Mouse (Mus musculus) embryo, embryonic 10 days (tissue): Measurements from ENCODE around the gene Klc4.

Source experiments
- DNase-seq: peaks from one replicate; pipeline ENCODE4 v3.0.0-alpha.2; 2015; ENCODE audit warnings: low spot score

Gene Klc4

DNA sequence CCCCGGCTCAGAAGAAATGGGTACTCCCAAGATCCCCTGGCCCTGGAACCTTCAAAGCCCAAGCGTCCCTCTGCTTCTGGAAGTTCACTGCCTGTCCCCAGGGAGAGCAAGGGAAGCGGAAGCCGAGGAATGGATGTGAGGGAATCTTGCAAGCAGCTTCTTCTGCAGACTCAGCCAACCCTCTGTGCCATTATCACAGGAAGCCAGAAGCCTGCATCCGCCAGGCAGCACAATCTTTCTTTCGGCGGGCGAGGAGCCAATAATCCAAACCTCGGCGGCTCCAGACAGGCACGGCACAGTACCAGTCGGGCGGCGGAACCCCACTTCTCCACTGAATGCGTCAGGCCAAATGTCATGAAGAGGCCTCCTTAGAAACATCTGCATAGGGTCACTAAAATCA is 24.5 kb downstream of the Klc4 start:
- DNase-seq = peak; percentile 23

DNA sequence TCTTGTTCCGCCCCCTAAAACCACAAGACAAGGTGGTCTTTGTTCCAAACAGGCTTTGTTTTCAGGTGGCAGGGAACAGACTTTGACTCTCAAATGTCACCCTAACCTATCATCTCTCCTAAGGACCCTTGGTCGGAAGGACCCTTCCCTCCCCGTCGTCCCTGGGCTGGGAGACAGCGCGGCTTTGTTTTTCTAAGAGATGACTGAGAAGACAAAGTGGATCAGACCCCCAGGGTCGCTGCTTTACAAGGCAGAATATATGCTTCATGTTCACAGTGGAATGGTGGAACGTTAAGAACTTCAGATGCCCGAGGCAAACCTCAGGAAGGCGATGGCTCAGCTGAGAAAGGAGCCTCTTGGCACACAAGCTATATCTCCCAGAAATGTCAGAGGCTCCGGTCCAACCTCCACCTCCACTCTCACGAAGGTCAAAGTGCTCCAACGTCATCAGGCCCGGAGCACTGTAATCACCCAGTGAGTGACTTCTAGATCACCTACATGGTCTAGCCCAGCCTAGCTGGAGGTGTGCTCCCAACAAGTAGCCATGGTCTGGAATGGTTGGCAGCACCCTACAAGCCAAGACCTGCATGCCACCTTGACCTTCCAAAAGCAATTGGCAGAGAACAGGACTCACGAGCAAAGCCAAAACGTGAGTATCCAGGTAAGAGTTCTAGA is 26.0 kb downstream of the Klc4 start:
- DNase-seq = peak; percentile 7

GRCm38 (mm10) chr17:46618769-46619682 is 26.8 kb downstream of the Klc4 start:
- DNase-seq = peak; percentile 66

DNA sequence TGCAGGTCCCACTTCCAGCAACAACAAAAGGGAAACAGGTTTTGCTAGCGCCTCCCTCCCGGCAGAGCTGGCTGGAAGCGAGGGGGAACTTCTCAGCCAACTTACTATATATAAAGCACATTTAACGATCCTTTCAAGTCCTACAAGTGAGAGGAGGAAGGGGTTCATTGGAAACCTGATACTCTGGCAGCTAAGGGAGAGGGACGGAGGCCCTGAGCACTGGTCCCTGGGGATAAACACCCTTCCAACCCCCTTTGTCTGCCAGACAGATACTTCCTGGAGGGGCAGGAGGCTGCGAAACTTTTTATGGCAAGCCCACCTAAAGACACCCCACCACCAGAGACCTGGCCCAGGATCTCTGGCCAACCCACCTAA is 27.4 kb downstream of the Klc4 start:
- peak; percentile 68 for DNase-seq

- DNase-seq = no peak
Observed at GRCm38 (mm10) chr17:46617799-46618198, 28.0 kb downstream of the Klc4 start.

DNA sequence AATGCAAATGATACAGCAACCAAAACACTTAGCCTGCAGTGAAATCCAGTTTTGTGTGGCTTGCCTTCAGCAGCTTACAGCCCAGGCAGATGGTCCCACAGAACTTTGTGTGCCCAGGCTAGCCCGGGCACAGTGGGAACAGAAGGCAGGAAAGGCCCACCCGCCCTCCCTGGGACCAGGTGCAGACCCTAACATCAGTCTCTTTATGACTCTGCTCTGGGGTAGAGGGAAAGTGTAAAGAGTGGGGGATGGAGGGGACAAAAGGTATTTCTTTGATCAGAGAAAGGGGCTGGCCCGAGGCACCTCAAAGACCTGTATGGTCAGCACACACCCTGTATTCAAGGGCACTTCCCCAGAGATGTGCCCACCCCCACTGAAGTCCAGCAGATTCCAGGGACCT is 32.6 kb downstream of the Klc4 start:
- no peak for DNase-seq

- no peak for DNase-seq
Observed at GRCm38 (mm10) chr17:46612820-46613219, 33.0 kb downstream of the Klc4 start.

DNA sequence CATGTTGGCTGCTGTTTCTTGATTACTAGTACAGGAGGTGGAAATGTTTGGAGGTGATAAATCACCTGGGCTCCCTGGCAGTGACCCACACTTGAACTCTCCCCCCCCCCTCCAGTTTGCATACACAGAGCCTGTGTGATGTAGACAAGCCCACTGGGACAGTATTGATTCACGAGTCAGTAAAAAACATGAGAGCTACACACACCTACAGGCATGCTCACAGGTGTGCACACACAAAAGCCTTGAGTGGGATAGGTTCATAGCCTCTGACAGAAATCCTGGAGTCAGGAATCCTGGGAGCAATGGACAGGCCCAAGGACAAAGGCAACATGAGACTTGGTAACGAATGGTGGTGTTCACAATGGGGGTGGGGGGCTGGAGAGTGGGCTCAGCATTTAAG is 33.6 kb downstream of the Klc4 start:
- no peak for DNase-seq

- no peak for DNase-seq
Observed at GRCm38 (mm10) chr17:46611316-46611715, 34.5 kb downstream of the Klc4 start.

- peak; percentile 58 for DNase-seq
Observed at GRCm38 (mm10) chr17:46609721-46610514, 35.9 kb downstream of the Klc4 start.

DNA sequence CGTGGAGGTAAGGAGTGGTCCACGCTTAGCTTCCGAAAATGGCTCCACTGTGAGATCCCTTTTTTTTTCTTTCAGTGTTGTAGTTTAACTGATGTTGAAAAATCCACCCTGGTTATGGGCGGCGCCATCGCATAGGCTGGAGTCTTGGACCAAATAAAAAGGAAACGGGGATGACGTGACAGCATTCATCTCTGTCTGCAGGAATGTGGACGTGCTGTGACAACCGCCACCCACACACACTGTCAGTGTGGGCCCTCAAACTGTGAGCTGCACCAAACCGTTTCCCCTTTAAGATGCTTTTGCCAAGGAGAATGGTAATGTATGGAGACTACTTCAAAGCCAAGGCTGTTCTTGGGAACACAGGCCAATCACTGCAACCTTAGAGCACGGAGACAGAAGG is 39.8 kb downstream of the Klc4 start:
- no peak for DNase-seq

- no peak for DNase-seq
Observed at GRCm38 (mm10) chr17:46605126-46605525, 40.7 kb downstream of the Klc4 start.

DNA sequence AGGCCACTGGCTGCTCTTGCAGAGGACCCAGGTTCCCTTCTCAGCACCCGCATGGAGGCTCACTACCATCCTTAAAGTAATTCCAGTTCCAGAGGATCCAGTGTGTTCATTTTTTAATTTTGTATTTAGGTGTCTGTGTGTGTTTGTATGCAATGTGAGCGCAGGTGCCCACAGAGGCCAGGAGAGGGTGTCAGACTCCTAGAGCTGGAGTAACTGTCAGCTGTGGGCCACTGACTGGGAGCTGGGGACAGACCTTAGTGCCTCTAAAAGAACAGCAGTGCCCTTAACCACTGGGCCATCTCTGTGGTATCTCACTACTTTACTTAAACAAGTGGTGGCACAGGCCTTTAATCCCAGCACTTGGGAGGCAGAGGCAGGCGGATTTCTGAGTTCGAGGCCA is 42.6 kb downstream of the Klc4 start:
- no peak for DNase-seq

DNA sequence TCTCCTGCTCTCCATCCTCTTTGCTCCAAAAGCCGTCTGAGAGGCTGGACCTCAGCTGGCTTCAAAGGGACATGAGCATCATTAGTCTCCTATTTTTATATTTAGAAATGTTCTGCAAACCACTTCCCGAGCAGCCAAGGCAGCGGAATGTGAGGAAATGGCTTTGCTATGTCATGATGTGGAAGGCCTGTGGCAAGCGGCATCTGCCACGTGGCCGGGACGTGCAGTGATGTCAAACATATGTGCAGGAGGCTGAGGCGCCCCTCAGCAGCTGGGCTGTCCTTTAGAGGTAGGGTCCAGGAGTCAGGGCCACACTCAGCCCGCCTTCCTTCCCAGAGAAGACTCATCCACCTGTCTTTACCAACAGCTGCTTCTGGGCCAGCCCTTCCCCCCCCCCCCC is 43.6 kb downstream of the Klc4 start:
- no peak for DNase-seq

- no peak for DNase-seq
Observed at GRCm38 (mm10) chr17:46600569-46600968, 45.3 kb downstream of the Klc4 start.

DNA sequence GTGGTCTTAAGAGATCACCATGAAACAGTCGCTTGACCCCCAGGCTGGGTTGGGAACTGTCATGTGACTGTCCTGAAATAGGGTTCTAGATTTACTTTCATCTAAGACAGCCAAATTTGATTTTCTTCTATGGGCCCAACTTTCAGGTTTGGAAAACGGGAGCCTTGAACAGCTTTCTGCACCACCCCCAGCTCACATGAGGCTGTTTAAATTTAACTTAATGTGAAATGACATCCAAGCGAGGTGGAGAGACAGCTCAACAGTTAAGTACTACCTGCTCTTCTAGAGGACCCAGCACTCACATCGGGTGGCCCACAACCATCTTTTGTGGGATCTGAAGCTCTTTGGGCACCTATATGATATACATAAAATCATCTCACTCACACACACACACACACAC is 46.9 kb downstream of the Klc4 start:
- DNase-seq = no peak

GRCm38 (mm10) chr17:46597956-46598355 is 47.9 kb downstream of the Klc4 start:
- no peak for DNase-seq

GRCm38 (mm10) chr17:46595336-46595735 is 50.5 kb downstream of the Klc4 start:
- no peak for DNase-seq

DNA sequence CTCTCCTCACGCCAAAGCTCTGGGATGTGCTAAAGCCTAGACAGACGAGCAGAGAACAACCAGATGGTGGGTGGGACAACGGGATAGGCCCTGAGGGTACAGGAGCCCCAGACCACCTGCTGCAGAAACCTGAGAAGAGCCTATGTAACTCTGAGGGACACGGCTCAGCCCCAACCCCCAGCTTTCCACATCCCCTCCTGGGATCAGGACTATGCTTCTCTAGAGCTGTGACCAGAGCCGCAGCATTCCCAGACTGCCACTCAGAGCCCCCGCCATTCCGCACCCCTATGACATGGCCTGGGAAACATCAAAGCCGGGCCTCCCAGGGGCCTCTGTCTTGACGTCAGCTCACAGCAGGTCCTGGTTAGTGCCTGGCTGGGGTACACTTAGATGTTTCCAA is 51.2 kb downstream of the Klc4 start:
- peak; percentile 60 for DNase-seq

DNA sequence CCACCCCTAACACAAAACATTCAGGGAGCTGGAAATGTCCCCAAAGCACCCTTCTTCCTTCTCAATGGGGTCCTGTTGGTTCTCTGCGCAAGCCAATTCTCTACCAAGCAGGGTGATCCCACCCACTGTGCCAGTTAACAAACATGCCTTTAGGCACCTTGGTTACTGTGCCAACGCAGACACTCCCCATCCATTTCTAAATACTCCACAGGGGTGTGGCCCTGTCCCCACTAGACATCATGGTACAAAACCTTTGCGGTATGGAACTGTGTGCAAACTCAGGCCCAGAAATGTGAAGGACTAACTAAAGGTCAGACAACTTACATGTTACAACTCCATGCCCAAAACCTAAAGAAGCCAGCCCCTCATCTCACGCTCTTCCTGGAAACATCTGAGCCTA is 52.7 kb downstream of the Klc4 start:
- DNase-seq = no peak

DNA sequence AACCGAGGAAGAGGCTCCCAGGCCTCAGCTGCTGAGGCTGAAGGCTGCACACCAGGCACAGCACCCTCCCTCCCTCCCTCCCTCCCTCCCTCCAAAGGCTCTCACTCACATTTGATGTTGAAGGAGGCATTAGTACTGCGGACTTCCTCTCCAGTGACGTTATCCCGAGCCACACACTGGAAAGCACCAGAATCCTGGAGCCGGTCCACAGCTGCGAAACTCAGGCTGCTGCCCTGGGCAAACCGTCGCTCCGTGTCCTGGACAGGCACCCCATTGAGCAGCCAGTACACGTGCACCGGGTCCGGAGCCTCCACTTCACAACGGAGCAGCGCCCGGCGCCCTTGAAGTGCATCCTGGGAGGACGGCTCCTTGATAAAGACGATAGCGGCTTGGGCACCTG is 54.4 kb downstream of the Klc4 start:
- DNase-seq = no peak

DNA sequence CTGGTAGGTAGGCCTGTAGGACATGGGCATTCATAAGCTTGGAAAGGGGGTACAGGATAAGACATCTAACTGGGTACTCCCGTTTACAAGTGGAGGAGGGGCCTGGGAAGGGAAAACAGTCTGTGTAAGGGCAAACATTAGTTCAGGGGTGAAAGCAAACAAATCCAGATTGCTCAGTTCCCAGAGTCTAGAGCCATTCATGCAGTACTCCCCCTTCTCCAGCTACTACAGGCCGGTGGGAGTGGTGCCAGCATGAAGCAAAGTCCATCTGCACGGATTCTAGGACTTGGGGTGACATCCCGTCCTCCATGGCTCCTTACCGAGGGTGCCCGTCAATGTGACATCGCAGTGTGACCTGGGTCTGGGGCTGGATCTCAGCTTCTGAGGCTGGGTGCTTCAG is 55.4 kb downstream of the Klc4 start:
- no peak for DNase-seq
